Mouse (Mus musculus) stomach, embryonic 14.5 days (tissue): ENCODE results near the gene Brap. TPM values are rescaled to one million over a fixed set of nuclear protein-coding genes. Genes with fewer than 3 reads are reported as not detected.
A peak's percentile ranks its signal among the peaks of the same experiment; 100 is the strongest.
"Not testable (repeated sequence)": the region's sequence is repeated elsewhere in the genome, so short reads cannot be mapped to it uniquely, and the experiment has no call there.

Source experiments
- ATAC-seq: fragments of 200-750 bp; cut with Nextera tagmentation; 2 replicates; pipeline ENCODE4 v1.8.0; 2017; ENCODE audit warnings: low read depth, moderate TSS enrichment; ENCODE audit not compliant: insufficient number of reproducible peaks, insufficient read depth, low FRiP score
- H3K27ac ChIP-seq: fragments of 300-500 bp; sonication (generic); 2 replicates; pipeline ENCODE4 v1.5.1; 2014; ENCODE audit warnings: mild to moderate bottlenecking, low read length, moderate library complexity, mixed read lengths
- H3K27me3 ChIP-seq: fragments of 300-500 bp; sonication (generic); 2 replicates; pipeline ENCODE4 v1.6.1; 2014; ENCODE audit warnings: low read length, control low read depth, mixed read lengths; ENCODE audit not compliant: control insufficient read depth, insufficient read depth
- H3K36me3 ChIP-seq: fragments of 300-500 bp; sonication (generic); 2 replicates; pipeline ENCODE4 v1.6.1; 2014; ENCODE audit warnings: mild to moderate bottlenecking, control low read depth, low read length, moderate library complexity, mixed read lengths; ENCODE audit not compliant: control insufficient read depth, insufficient read depth
- H3K4me1 ChIP-seq: fragments of 300-500 bp; sonication (generic); 2 replicates; pipeline ENCODE4 v1.6.1; 2014; ENCODE audit warnings: low read length, control low read depth, mixed read lengths; ENCODE audit not compliant: control insufficient read depth, insufficient read depth
- H3K4me2 ChIP-seq: fragments of 300-500 bp; sonication (generic); replicated peaks from 2 replicates; pipeline ENCODE4 v1.6.1; 2014; ENCODE audit warnings: low read depth, low read length, control low read depth
- H3K4me3 ChIP-seq: fragments of 300-500 bp; sonication (generic); 2 replicates; pipeline ENCODE4 v1.5.1; 2014; ENCODE audit warnings: low read depth, low read length, control low read depth
- H3K9ac ChIP-seq: fragments of 300-500 bp; sonication (generic); replicated peaks from 2 replicates; pipeline ENCODE4 v1.6.1; 2014; ENCODE audit warnings: low read depth, mild to moderate bottlenecking, control low read depth, low read length, moderate library complexity, mixed read lengths
- H3K9me3 ChIP-seq: fragments of 300-500 bp; sonication (generic); 2 replicates; pipeline ENCODE4 v1.6.1; 2016; ENCODE audit warnings: low read depth, low read length, control low read depth; ENCODE audit not compliant: control insufficient read depth
- WGBS: fragments of 180-500 bp; shearing (Covaris S2); extraction: QIAGEN DNeasy Blood & Tissue Kit; methylation state at CpG from one replicate; pipeline ENCODE4 v1.1.7; 2014; 5-methylcytosine and 5-hydroxymethylcytosine counted together
- polyA plus RNA-seq: library from polyadenylated mRNA; unstranded; fragments of >200 nt; fragmentation: Nextera tagmentation; extraction: Ambion mirVana; gene quantifications from 2 replicates; pipeline ENCODE4 v1.2.1, GENCODE M21; 2014

The Brap gene
- polyA plus RNA-seq, 1 experiment from 2014 or later: 30.8 TPM

GRCm38 (mm10) chr5:121632804-121633203, 27.6 kb upstream of the Brap start:
- 46% methylated on average over 3 of the region's 3 CpGs for WGBS
- H3K4me2 ChIP-seq: no peak overlapping the region
- H3K27ac ChIP-seq: no peak overlapping the region
- no peaks in the 10 kb centered on the region for H3K36me3 ChIP-seq
- ATAC-seq: no peak
- H3K4me1 ChIP-seq: no peaks in the 10 kb centered on the region
- no peak overlapping the region for H3K9ac ChIP-seq
- H3K27me3 ChIP-seq: no peaks in the 10 kb centered on the region
- no peaks in the 10 kb centered on the region for H3K9me3 ChIP-seq
- no peak overlapping the region for H3K4me3 ChIP-seq

GRCm38 (mm10) chr5:121634668-121635067, 25.7 kb upstream of the Brap start:
- 82% methylated on average over 5 of the region's 5 CpGs for WGBS

GRCm38 (mm10) chr5:121637296-121637695, 23.1 kb upstream of the Brap start:
- H3K9ac ChIP-seq: no peak overlapping the region
- no peaks in the 10 kb centered on the region for H3K27me3 ChIP-seq
- 76% methylated on average over 6 of the region's 6 CpGs for WGBS
- H3K4me2 ChIP-seq: no peak overlapping the region
- H3K9me3 ChIP-seq: no peaks in the 10 kb centered on the region
- no peak for ATAC-seq
- H3K36me3 ChIP-seq: no peaks in the 10 kb centered on the region; the same call in 1 of the 2 replicates
- H3K4me3 ChIP-seq: no peak overlapping the region
- no peak overlapping the region for H3K27ac ChIP-seq
- no peaks in the 10 kb centered on the region for H3K4me1 ChIP-seq

More at GRCm38 (mm10) chr5:121634668-121635067, 25.7 kb upstream of the Brap start:
- Histone ChIP-seq H3K27me3 (no peaks in the 10 kb centered on the region), H3K9ac (no peak overlapping the region), H3K4me2 (no peak overlapping the region), H3K4me3 (no peak overlapping the region), H3K27ac (no peak overlapping the region), H3K4me1 (no peaks in the 10 kb centered on the region), H3K36me3 (no peaks in the 10 kb centered on the region; the same call in 1 of the 2 replicates), H3K9me3 (no peaks in the 10 kb centered on the region)
- ATAC-seq: no peak

- no peaks in the 10 kb centered on the region for H3K9me3 ChIP-seq
- H3K4me1 ChIP-seq: no peaks in the 10 kb centered on the region
- H3K27ac ChIP-seq: no peak overlapping the region
- no peak overlapping the region for H3K4me2 ChIP-seq
- no peaks in the 10 kb centered on the region for H3K27me3 ChIP-seq
- no peak overlapping the region for H3K9ac ChIP-seq
- ATAC-seq: no peak
- WGBS: 89% methylated on average over 9 of the region's 9 CpGs
- no peaks in the 10 kb centered on the region; the same call in 1 of the 2 replicates for H3K36me3 ChIP-seq
- H3K4me3 ChIP-seq: no peak overlapping the region
Observed at GRCm38 (mm10) chr5:121639601-121640000, 20.8 kb upstream of the Brap start.

GRCm38 (mm10) chr5:121649134-121649533, 11.2 kb upstream of the Brap start:
- Histone ChIP-seq H3K27me3 (no peaks in the 10 kb centered on the region), H3K36me3 (no peaks in the 10 kb centered on the region), H3K4me3 (no peak overlapping the region), H3K9me3 (no peaks in the 10 kb centered on the region), H3K4me1 (no peaks in the 10 kb centered on the region), H3K4me2 (no peak overlapping the region), H3K27ac (no peak overlapping the region), H3K9ac (no peak overlapping the region)
- WGBS: 77% methylated on average over 7 of the region's 7 CpGs
- ATAC-seq: no peak

DNA sequence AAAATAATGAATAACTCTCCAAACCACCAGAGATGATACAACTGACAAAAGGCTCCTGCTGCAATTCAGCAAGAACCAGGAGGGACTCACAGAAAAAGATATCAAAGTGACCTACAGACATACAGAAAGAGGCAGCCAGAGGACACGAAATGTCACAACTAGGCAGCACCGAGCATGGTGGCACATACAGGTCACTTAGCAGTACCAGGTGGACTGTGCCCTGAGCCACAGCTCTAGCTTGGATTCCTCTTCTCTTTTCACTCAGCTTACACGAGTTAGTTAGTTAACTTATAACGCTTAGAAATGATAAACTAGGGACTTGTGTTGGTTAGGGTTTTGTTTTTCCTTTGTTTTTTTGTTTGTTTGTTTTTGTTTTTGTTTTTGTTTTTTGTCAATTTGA, 5.8 kb upstream of the Brap start:
- Histone ChIP-seq H3K36me3 (no peaks in the 10 kb centered on the region), H3K4me1 (0 out of 2 replicates have a peak, but pooled peaks cover under 1% of the 10 kb centered on the region), H3K4me3 (no peak overlapping the region), H3K9me3 (no peaks in the 10 kb centered on the region), H3K9ac (no peak overlapping the region), H3K27ac (no peak overlapping the region), H3K4me2 (no peak overlapping the region), H3K27me3 (no peaks in the 10 kb centered on the region)
- ATAC-seq: no peak
- 76% methylated on average over 4 of the region's 4 CpGs for WGBS

DNA sequence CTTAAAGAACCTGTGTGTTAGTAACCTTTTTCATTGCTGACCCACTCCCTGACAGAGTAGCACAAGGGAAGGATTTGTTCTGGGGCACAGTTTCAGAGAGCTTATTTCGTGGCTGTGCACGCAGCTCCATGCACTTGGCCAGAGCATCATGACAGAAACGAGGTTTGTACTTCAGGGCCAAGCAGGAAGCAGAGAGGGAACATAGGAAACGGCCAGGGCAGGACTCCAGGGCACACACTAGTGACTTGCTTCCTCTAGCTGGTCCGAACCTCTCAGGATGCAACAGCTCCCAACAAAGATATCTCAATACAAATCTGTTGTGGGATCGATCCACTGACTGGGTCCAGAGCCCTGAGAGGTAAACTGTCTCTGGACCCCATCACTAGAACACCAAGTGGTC, 3.5 kb upstream of the Brap start:
- not testable (repeated sequence) for H3K36me3 ChIP-seq, H3K9ac ChIP-seq, ATAC-seq, H3K4me2 ChIP-seq, H3K9me3 ChIP-seq, H3K4me3 ChIP-seq, H3K27me3 ChIP-seq, H3K27ac ChIP-seq, H3K4me1 ChIP-seq
- WGBS: 73% methylated on average over 6 of the region's 6 CpGs

DNA sequence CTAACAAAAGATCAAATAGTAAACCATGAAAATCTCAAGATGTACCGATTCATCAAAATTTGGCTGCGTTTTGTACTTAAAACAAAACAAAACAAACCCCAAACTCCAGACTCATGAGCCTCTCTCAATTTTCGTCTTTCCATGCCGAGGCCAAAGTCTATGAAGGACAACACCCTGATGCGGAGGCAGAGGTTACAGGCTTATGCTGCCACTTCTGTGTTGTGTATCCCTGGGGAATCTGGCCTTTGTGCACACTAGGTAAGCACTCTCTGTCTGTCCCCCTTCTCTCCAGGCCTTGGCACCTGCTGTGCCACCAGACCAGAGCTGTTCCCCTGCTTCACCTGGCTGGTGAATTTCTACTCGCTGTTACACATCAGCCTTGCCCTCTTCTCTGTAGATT, 2.7 kb upstream of the Brap start:
- 83% methylated on average over 6 of the region's 6 CpGs for WGBS
- H3K27me3 ChIP-seq, ATAC-seq, H3K4me2 ChIP-seq, H3K27ac ChIP-seq, H3K36me3 ChIP-seq, H3K9me3 ChIP-seq, H3K9ac ChIP-seq, H3K4me3 ChIP-seq: not testable (repeated sequence)
- H3K4me1 ChIP-seq: peaks cover 12% of the 10 kb centered on the region; the same call in 1 of the 2 replicates

GRCm38 (mm10) chr5:121660897-121661254, 513 bp downstream of the Brap start:
- H3K27ac ChIP-seq: peak overlapping the region; percentile 48; the same call in 1 of the 2 replicates
- no peaks in the 10 kb centered on the region for H3K27me3 ChIP-seq
- peaks cover 12% of the 10 kb centered on the region; the same call in 1 of the 2 replicates for H3K4me1 ChIP-seq
- under 1% methylated on average over 26 of the region's 26 CpGs for WGBS
- H3K36me3 ChIP-seq: peaks cover 13% of the 10 kb centered on the region
- H3K4me3 ChIP-seq: peak overlapping the region; percentile 98
- H3K9me3 ChIP-seq: no peaks in the 10 kb centered on the region
- peak; percentile 12; the same call in 1 of the 2 replicates for ATAC-seq
- H3K4me2 ChIP-seq: peak overlapping the region; percentile 86
- peak overlapping the region; percentile 84 for H3K9ac ChIP-seq
